Mouse (Mus musculus) layer of hippocampus, adult 18-20 months (tissue): ENCODE data around the gene Tex13c2. TPM values are rescaled to one million over a fixed set of nuclear protein-coding genes. Genes with fewer than 3 reads are reported as not detected.

Experiments
- DNase-seq, 2 experiments: peaks; one replicate each; pipeline ENCODE4 v3.0.0; 2022; ENCODE audit warnings: low spot score in 2 of 2
- long read RNA-seq: library from polyadenylated mRNA; stranded (forward); transcript quantifications from one replicate; pipeline ENCODE4 v2.0.0, GENCODE M21; 2021
- total RNA-seq, 2 experiments: library from RNA; stranded (reverse); gene quantifications; 2 replicates each; pipeline ENCODE4 v1.2.3; 2021

Tex13c2 gene
- under 1 TPM; 0.62 to 0.63 TPM for total RNA-seq
- long read RNA-seq, result 0 reads

GRCm38 (mm10) chrX:42489446-42489845 is at the start of gene Tex13c2:
Tex13c2 (plus strand) TSS chrX:42489691.
- no peak for DNase-seq

GRCm38 (mm10) chrX:42450305-42450704 is 39.2 kb upstream of the Tex13c2 start:
- no peak for DNase-seq

GRCm38 (mm10) chrX:42453001-42453400 is 36.5 kb upstream of the Tex13c2 start:
- DNase-seq, result no peak

GRCm38 (mm10) chrX:42454533-42454932 is 35.0 kb upstream of the Tex13c2 start:
- DNase-seq, result no peak

GRCm38 (mm10) chrX:42490336-42490735 is 845 bp downstream of the Tex13c2 start:
- DNase-seq, result peak in 1 of 2 experiments; percentile 52

- DNase-seq, result no peak
Measured at GRCm38 (mm10) chrX:42500538-42500937, 11.0 kb downstream of the Tex13c2 start.

GRCm38 (mm10) chrX:42502291-42503043 is 13.0 kb downstream of the Tex13c2 start, which contains the start of gene Sh2d1a:
Sh2d1a (plus strand) TSS chrX:42502453.
- DNase-seq, result no peak

- no peak for DNase-seq
Measured at GRCm38 (mm10) chrX:42511105-42511504, 21.6 kb downstream of the Tex13c2 start.

GRCm38 (mm10) chrX:42512567-42512966 is 23.1 kb downstream of the Tex13c2 start:
- no peak for DNase-seq

GRCm38 (mm10) chrX:42522868-42523267 is 33.4 kb downstream of the Tex13c2 start:
- no peak for DNase-seq

- DNase-seq, result peak; percentile 26 to 30
Measured at GRCm38 (mm10) chrX:42530703-42531102, 41.2 kb downstream of the Tex13c2 start.

GRCm38 (mm10) chrX:42540030-42540755 is 50.7 kb downstream of the Tex13c2 start:
- DNase-seq, result peak; percentile 53 to 83

- DNase-seq, result peak; percentile 35 to 77
Measured at GRCm38 (mm10) chrX:42540756-42541053, 51.2 kb downstream of the Tex13c2 start.

Other genes with a start within 250 kb of the Tex13c2 start
- gene Sh2d1a, start 12.8 kb downstream of the Tex13c2 start, total RNA-seq, result not detected